Mouse (Mus musculus) left cerebral cortex, adult 11 months (tissue): ENCODE results near the gene Ints4.
"Not testable (repeated sequence)": the region's sequence is repeated elsewhere in the genome, so short reads cannot be mapped to it uniquely, and the experiment has no call there.

Experiments
- DNase-seq: peaks from one replicate; pipeline ENCODE4 v3.0.0; 2022; ENCODE audit warnings: low spot score

Ints4 gene

DNA sequence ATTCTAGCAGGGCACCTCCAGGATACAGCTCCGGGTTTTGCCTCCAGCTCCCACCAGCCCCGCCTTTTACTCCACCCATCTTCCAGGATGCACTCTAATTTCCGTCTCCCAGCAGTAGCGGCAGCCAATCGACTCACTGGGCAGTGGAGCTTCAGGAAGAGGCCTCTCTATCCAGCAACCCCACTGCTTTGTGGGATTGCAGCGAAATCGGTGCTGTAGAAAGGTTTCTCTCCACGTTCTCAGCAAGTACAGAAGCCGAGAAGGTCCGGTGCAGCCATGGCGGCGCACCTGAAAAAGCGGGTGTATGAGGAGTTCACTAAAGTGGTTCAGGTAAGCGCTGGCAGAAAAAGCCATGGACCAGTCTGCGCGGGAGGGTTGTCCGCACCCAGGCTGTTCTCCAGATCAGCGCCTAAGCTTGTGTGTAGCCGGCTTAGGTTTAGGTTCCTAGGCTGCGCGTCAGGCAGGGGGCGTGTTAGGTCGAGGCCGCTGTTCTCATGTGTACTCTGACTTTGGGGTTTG is at the start of gene Ints4:
TSS of gene Ints4 (plus strand) at position 136 of the 519 bp plus-strand sequence.
- peak; percentile 91 for DNase-seq

DNA sequence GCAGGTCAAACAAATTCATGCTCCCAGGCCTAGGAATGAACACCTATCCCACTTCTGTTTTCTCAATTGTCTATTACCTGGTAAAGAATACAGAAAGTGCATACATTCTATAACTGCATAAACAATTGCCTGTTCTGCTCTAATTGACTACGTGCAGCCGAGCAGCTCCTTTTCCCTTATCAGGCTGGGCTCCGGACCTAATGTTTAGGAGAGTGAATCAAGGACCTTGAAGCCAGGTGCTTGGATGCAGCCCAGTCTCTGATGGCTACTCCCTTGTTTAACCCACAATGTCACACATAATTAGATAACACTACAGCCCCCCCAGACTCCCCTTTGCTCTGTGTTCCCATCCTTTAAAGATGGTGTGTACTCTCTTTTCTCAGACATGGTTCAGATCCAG is 47.2 kb upstream of the Ints4 start:
- not testable (repeated sequence) for DNase-seq

DNA sequence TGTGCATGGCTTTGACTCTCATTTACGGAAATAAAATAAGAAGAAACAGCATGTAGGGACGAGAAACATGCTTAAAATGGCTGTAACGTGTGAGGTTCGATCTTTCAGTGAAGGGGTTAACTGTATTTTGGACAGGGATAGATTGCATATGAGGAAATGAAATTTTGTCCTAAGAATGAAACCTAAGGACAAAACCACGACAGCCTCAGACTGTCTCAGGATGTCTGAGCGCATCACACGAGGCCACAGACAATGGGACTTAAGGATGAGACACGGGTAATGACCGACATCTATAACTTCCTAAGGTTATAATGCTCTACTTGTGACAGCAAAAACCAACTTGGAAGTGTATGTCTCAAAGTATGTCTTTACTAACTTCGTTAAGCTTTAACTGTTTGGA is 46.2 kb upstream of the Ints4 start:
- no peak for DNase-seq

DNA sequence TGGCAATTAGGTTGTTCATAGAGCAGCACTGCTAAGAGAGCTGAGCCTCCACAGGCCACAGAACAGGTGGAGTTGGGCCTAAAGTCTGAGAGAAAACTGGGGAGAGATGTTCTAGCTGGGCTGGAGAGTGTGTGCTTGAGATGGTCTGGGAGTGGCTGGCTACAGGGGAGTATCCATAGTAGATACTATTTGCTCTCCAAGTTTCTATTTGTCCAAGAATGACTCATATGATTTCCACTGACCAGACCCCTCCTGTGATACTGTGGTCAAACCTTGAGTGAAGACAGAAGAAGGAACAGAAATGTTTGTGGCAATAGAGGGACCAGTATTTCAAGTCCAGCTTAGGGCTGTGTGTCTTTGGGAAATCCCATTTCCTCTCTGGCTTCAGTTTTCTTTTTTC is 41.8 kb upstream of the Ints4 start:
- no peak for DNase-seq

DNA sequence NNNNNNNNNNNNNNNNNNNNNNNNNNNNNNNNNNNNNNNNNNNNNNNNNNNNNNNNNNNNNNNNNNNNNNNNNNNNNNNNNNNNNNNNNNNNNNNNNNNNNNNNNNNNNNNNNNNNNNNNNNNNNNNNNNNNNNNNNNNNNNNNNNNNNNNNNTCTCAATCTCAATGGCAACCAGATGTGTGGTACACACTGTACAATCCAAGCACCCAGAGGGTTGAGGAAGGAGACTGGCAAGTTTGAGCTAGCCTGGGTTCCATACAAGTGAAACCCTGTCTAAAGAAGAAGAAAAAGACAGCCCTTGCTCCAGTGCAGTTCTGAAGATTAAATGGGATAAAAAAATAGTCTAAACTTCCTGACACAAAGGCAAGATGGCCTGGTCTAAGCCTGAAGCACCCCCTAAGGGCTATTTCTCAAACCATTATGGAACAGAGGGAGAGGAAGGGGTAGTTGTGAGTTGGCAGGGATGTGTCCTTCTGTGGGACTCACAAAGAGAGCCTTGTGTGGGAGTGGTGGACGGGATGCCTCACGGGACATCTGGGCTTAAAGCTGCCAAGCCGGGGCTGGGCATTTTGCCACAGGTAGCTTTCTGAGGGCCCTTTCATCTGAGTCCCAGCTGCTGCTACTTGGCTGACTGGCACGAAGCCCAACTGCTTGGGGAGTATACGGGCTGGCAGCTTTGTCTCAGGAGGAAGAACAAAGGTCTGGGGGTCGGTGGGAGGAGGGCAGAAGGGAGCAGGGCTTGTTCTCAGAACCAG is 34.4 kb upstream of the Ints4 start:
- DNase-seq: peak; percentile 89

DNA sequence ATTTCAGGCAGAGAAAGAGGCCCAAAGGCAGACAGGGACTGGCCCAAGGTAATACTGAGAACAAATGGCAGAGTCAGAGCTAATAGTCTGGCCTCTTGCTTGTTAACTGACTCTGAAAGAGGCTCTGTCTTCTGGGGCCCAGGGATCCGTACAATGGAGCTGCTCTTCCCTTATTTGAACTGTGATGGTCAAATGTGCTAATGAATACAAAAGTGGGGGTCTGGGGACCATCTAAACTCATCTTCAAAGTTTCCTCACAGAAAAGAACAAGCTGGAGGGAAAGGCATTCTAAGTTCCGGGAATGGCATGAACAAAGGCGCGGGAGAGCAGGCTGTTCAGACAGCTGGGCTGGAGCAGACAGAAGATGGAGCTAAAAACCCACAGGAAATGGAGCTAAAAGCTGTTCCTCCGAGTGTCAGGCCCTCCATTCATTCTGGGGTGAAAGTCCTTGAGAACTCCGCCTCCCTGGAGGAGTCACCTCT is 33.7 kb upstream of the Ints4 start:
- DNase-seq: peak; percentile 38

DNA sequence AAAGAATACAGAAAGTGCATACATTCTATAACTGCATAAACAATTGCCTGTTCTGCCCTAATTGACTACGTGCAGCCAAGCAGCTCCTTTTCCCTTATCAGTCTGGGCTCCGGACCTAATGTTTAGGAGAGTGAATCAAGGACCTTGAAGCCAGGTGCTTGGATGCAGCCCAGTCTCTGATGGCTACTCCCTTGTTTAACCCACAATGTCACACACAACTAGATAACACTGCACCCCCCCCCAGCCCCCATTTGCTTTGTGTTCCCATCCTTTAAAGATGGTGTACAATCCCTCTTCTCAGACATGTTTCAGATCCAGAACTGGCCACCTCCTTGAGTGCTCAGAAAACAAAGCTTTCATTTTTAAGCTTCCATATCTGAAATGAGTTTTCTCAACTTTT is 29.7 kb upstream of the Ints4 start, which contains the start of gene Kctd14:
TSS of gene Kctd14 (plus strand) at position 301 of the 400 bp plus-strand sequence.
- not testable (repeated sequence) for DNase-seq

DNA sequence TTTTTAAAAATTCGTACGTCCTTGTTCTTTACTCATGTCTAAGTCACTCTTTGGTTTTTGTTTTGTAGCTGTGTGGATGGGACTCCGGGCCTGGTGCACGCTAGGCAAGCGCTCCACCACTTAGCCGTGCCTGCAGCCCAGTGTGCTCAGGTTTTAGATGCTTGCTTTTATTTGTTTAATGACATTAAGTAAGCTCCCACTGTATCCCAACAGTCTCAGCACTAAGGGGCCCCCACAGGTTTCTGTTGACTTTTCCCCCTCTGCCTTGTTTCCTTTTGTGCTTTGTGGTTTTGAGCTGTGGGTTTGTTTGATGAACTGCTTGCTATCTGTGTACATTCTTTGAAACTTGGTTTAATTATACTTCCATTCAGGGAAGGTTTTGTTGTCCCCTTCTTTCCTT is 28.6 kb upstream of the Ints4 start:
- DNase-seq: no peak

DNA sequence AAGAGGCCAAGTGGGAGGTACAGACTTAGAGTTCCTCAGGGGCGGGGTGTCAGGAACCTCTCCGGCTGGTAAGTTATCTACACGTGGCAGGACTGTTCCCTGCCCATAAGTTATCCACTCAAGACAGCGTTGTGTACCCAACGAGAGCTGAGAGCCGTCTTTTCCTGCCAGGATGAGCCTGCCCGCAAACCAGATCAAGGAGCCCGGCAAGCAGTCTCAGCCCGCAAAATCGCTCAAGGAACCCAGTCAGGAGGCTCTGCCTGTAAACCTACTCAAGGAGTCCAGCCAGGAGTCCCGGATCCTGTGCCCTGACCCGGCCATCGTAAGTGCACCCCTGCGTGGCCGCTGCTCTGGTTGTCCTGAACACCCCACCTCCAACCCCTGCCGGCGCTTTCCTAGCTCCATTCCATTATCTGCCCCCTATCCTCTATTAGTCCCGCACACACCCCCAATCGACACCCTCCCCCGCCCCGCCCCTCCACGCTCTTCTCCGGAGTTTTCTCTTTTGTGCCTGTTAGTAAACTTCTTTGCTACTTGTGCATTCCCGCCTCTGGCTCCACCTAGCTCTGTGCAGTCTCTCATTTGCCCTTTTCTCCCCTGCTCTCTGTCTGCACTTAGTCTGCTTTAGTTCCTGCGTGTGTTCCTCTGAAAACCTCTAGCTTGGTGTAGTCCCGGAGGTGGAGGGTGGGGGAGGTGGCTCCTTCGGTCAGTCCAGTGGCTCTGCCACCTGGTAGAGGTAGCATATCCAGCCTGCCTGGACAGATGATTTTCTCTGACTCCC is 27.4 kb upstream of the Ints4 start:
- no peak for DNase-seq

DNA sequence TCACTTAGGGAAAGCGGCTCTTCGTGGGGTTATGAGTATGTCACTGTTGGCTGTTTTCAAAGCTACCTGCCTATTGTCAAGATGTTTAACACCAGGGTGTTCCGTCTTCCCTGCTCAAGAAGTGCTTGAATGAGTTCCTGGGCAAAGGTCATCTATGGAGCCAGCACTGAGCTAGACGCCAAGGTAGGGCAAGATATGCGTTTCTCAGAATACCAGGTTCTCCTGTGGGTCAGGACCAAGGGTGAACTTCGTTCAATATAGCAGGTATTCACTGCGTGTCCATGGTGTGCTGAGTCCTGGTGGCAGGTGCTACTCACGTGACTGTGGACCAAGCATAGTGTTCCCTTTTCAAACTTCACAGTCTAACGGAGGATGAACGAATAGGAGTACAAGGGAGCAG is 26.0 kb upstream of the Ints4 start:
- DNase-seq: no peak

DNA sequence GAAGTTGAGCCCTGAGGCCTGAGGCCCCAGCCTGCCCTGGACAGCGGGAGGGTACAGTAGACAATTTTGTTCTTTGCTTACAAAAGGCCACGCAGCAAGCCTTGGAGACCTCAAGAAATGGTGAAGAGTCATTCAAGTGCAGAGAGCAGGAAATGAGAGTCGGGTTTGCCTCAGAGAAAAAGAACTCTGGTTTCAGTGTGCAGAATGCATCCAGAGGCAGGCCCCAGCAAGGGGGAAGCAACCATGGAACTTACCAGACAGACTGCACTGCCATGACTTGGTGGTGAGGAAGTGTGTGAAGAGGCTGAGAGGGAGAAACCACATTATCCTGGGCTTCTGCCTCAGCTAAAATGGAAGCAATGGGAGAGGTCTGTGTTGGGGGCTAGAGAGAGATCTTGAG is 25.2 kb upstream of the Ints4 start:
- DNase-seq: no peak

DNA sequence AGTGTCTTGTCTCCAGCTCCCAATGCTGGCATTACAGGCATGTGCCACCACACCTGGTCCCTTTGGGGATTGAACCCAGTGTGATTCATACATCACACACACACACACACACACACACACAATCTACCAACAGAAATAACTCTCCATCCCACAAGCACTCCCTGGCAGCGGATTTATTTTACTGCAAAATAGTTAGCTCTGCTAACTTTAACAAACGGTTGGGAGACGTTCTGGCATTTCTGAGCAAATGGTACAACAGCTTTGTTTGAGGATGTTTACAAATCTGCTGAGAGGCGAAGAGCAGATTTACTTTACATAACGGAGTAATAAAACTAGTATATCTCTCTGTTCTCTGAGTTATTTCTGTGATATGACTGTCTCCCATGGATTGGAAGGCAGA is 7.8 kb upstream of the Ints4 start:
- no peak for DNase-seq

DNA sequence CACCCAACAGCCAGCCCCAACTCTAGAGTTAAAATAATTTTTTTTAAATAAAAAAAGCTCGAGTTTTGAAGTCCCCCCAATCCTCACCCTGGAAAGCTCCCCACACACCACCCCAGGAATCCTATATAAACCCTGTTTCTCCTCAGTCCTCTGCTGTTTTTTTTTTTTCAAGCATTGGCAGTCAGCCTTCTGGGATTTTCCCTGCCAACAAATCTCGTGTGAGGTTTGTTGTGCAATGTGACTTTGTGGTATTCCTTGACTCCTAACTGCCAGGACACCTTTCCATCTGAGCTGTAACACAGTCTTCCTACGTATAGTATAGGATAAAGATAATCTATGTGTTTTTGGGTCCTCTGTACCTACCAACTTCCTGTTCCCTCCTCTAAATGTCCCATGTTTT is 1.4 kb upstream of the Ints4 start:
- no peak for DNase-seq

DNA sequence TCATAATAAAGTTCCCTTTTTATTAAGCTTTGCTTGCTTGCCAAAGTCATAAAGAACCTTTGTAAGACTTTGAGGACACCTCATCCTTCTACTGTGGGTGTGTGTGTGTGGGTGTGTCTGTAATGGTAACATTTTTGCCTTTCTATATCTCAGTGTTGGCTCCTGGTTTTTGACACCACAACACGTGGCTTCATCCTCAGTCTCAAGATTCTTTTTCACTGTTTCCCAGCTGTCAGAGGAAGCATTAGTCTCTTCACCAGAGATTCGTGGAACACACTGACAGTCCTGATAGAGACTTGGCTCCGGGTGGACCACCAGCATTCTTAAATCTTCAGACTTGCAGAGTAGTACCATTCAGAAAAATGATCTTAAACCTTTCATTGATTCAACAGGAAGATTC is 466 bp upstream of the Ints4 start:
- DNase-seq: no peak

DNA sequence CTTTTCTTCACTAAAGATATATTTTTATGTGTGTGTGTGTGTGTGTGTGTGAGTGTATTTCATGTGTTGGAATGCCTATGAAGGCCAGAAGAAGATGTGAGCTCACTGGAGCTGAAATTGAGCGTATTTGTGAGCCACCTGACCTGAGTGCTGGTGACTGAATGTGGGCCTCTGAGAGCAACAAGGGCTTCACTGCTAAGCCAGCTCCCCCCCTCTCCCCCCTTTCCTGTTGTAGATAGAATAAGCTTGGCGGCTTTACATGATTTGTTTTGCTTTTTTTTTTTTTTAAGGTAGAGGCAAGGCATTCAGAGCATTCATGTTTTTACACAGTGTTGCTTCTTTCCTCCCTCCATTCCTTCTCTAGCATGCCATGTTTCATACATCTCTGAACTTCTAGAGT is 2.6 kb downstream of the Ints4 start:
- no peak for DNase-seq

DNA sequence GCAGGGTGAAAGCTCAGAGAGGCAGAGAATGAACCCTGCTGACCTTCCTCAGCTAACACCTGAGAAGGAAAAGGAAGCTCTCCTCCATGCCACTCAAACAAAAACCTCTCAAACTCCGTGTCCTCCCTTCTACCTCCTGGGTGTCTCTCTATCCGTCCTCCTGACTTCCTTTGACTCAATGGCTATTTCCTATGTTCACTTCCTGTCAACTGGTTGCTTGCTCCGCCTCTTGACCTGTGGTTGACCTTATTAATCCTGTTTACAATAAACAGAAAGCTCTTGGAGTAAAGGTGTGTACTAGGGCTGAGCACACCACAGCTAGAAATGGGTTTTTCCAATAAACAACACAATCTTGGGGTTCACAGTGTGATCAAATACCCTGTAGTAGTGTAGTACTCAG is 10.4 kb downstream of the Ints4 start:
- no peak for DNase-seq

DNA sequence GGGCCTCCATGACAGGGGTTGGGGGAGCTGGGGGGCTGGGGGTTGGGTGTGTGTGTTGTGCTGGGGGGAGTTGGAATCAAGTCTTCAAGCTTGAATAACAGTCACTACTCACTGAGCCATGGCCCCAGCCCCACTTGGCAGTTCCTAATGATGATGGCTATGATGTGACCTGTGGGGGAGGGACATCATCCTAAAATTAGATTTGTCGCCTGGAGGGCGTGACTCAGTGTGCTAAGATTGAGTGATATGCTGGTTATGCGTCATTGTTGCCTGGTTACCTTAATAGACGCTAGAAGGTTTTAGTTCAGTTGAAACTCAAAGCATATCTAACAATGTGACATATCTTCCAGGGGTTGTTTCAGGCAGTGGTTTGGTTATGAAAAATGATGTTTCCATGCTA is 11.7 kb downstream of the Ints4 start:
- peak; percentile 18 for DNase-seq

DNA sequence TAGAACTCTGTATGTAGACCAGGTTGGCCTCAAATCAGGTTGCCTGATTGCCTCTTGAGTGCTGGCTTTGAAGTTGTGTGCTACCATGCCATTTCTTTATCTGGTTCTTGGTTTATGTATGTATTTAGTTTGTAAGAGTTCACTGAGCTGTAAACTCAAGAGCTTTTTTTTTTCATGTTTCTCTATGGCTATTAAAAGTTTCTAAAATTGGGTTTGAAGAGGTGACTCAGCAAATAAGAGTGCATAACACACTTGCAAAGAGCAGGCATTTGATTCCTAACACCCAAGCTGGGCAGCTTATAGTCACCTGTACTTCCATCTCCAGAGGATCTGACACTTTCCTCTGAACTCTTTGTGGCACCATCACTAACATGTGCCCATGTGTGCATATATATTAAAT is 14.3 kb downstream of the Ints4 start:
- no peak for DNase-seq

DNA sequence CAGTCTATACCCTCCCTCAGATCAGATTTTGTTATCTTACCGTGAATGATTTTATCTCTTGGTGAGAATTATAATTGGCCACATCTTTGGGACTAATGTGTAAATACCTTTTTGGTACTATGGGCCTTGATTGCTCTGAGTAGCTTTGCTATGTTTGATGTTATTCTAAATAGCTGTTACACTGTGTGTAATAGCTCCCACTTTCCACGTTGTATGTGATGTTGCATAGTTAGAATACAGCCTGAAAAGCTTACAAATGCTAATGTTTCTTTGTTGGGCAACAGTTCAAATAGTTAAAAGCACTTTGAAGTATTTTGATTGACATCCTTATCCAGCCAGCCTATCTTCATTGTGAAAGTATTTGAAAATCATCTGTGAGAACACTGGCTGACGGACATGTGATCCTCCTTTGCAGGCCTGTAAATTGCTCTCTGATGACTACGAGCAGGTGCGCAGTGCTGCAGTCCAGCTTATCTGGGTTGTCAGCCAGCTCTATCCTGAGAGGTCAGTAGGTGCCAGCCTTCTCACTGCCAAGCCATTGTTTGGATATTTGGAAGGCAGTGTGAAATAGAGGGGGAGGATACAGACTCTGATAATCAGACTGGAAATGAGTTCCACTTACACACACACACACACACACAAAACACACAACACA is 19.9 kb downstream of the Ints4 start:
- DNase-seq: no peak

DNA sequence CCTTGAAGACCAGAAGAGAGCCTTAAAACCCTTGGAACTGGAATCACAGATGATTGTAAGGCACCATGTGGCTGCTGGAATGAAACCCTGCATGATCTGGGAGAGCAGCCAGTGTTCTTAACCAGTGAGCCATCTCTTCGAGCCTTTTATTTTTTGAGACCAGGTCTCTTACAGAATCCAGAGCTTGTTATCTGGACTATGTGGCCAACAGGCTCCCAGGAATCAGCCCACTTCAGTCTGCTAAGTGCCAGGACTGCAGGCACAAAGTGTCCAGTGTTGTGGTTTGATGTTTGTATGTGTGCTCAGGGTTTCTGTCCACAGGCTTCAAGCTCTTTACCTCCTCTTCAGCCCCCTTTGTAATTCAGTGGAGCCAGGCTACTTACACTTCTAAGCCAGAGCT is 34.0 kb downstream of the Ints4 start:
- DNase-seq: no peak

DNA sequence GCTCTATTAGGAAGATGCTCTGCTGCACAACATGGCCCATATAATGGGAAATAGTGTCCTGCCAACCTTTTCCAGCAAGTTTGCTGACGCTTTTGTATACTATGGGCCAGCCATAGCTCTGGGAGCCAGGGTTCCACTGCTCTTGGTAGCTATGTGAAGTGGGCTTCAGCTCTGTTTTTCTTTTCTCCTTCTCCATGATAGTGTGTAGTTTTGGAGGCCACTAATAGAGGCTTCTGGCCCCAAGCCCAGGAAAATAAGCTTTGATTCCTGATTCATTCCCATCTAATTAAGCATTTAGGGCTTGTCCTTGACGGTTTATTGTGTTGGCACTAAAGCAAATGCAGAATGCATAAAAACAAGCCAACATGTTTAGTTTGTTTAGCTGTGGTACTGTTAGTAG is 39.2 kb downstream of the Ints4 start:
- no peak for DNase-seq

DNA sequence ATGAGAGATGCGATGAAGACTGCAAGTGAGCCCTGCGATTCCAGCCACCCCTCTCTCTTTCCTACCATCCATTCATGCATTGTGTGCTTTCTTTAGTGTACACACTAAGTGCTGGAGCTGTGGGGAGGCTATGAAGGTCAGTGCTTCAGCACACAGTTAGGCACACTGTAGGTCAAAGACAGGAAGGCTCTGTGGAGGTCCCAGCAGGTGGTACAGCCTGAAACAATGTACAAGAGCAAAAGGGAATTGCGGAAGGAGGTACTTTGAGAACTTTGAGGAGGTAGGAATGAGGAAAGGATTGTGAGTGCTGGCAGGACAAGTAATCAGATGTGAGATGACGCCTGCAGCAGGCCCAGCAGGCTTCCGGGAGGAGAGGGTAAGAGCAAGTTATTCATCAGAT is 54.8 kb downstream of the Ints4 start:
- DNase-seq: no peak

DNA sequence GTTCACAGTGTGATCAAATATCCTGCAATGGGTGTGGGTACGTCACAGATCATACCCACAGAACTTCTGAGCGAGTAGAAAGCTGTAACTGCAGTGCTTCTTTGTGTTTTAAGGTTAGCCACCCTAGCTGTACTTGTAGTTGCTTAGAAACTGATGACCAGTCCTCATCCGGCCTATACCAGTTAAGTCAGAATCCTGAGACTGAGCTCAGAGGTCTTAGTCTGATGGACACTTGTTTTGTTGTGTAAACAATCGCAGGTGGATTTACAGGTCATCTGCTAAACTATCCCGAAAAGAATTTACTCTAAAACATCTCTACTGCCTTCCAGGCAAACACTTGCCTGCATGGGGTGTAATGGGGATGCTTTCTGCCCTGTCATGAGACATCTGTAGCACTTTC is 55.8 kb downstream of the Ints4 start:
- no peak for DNase-seq
